Mouse (Mus musculus) limb, embryonic 11.5 days (tissue): ENCODE results near the gene Unc5c. TPM values are rescaled to one million over a fixed set of nuclear protein-coding genes. Genes with fewer than 3 reads are reported as not detected.

ENCODE experiments used
- ATAC-seq: fragments of 200-750 bp; cut with Nextera tagmentation; 2 replicates; pipeline ENCODE4 v1.8.0; 2017; ENCODE audit warnings: low read depth; ENCODE audit not compliant: insufficient number of reproducible peaks, low FRiP score, low TSS enrichment
- DNase-seq: peaks from one replicate; pipeline ENCODE4 v3.0.0-alpha.2; 2015; ENCODE audit warnings: low spot score
- H3K27ac ChIP-seq: fragments of 300-500 bp; sonication (generic); replicated peaks from 2 replicates; pipeline ENCODE4 v1.5.1; 2014; ENCODE audit warnings: low read depth, mild to moderate bottlenecking, low read length
- H3K27me3 ChIP-seq: fragments of 300-500 bp; sonication (generic); 2 replicates; pipeline ENCODE4 v1.6.1; 2014; ENCODE audit warnings: mild to moderate bottlenecking, low read length, mixed read lengths; ENCODE audit not compliant: control insufficient read depth, insufficient read depth
- H3K36me3 ChIP-seq: fragments of 300-500 bp; sonication (generic); 2 replicates; pipeline ENCODE4 v1.6.1; 2014; ENCODE audit warnings: mild to moderate bottlenecking, low read length, moderate library complexity, mixed read lengths; ENCODE audit not compliant: control insufficient read depth, insufficient read depth
- H3K4me1 ChIP-seq: fragments of 300-500 bp; sonication (generic); 2 replicates; pipeline ENCODE4 v1.6.1; 2014; ENCODE audit warnings: low read length, mixed read lengths; ENCODE audit not compliant: control insufficient read depth, insufficient read depth
- H3K4me2 ChIP-seq: fragments of 300-500 bp; sonication (generic); 2 replicates; pipeline ENCODE4 v1.6.1; 2014; ENCODE audit warnings: low read depth, mild to moderate bottlenecking, moderate library complexity; ENCODE audit not compliant: severe bottlenecking
- H3K4me3 ChIP-seq: fragments of 300-500 bp; sonication (generic); 2 replicates; pipeline ENCODE4 v1.5.1; 2014; ENCODE audit warnings: low read depth, low read length
- H3K9ac ChIP-seq: fragments of 300-500 bp; sonication (generic); 2 replicates; pipeline ENCODE4 v1.6.1; 2014; ENCODE audit warnings: mild to moderate bottlenecking, low read length
- H3K9me3 ChIP-seq: fragments of 300-500 bp; sonication (generic); 2 replicates; pipeline ENCODE4 v1.6.1; 2016; ENCODE audit warnings: low read length; ENCODE audit not compliant: control insufficient read depth
- WGBS: fragments of 180-500 bp; shearing (Covaris S2); extraction: QIAGEN DNeasy Blood & Tissue Kit; methylation state at CpG from one replicate; pipeline ENCODE4 v1.1.7; 2014; 5-methylcytosine and 5-hydroxymethylcytosine counted together
- polyA plus RNA-seq: library from polyadenylated mRNA; unstranded; fragments of >200 nt; fragmentation: Nextera tagmentation; extraction: Ambion mirVana; gene quantifications from 2 replicates; pipeline ENCODE4 v1.2.1, GENCODE M21; 2014

The Unc5c gene
- polyA plus RNA-seq, 1 experiment from 2014 or later, result 17.2 TPM

DNA sequence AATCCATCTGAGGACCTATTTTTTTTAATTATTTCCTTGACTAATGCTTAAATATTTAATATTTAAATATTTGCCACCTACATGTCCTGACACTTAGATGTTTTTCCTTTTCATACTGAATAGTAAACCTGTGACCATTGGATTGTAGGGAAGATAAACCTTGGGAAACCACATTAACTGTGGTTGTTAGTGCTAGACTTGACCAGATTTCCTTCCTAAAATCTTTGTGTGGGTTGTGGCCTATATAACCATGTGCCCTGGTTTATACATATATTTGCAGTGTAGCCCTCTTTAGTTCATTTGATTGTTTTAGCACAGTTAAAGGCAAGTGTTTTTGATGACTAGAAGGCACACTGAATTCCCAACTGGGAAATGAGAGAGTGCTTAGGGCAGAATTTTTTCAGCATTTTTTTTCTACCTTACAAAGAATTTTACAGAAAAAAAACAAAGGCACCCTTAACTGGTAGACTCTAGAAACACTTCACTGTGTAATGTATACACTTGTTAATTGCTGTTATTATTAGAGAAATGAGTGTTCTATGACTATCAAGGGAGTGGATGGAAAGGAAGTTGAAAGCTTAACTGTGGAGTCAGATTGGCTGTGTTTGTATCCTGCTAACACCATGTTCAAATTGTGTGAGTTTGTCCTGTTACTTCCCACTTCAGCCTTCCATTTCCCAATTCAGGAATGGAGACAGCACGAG is 162.1 kb downstream of the Unc5c start:
- Histone ChIP-seq H3K4me3 (no peak overlapping the region), H3K4me2 (no peak overlapping the region), H3K4me1 (no peaks in the 10 kb centered on the region), H3K9me3 (no peaks in the 10 kb centered on the region), H3K27ac (no peak overlapping the region), H3K27me3 (no peaks in the 10 kb centered on the region), H3K9ac (no peak overlapping the region), H3K36me3 (no peaks in the 10 kb centered on the region)
- 75% methylated on average over 1 of the region's 1 CpGs for WGBS
- ATAC-seq, result 0 out of 2 replicates have a peak, but pooled peaks have one; percentile 37
- DNase-seq, result no peak

GRCm38 (mm10) chr3:141627639-141627977 is 162.6 kb downstream of the Unc5c start:
- Histone ChIP-seq H3K27me3 (no peaks in the 10 kb centered on the region), H3K4me2 (no peak overlapping the region), H3K9me3 (no peaks in the 10 kb centered on the region), H3K36me3 (no peaks in the 10 kb centered on the region), H3K9ac (no peak overlapping the region), H3K27ac (no peak overlapping the region), H3K4me3 (no peak overlapping the region), H3K4me1 (no peaks in the 10 kb centered on the region)
- 79% methylated on average over 5 of the region's 5 CpGs for WGBS
- ATAC-seq (no peak), DNase-seq (no peak)

- no peak overlapping the region for H3K9ac ChIP-seq
- DNase-seq (no peak), ATAC-seq (no peak)
- H3K36me3 ChIP-seq, result no peaks in the 10 kb centered on the region
- H3K4me2 ChIP-seq, result no peak overlapping the region
- no peaks in the 10 kb centered on the region for H3K4me1 ChIP-seq
- 25% methylated on average over 1 of the region's 1 CpGs for WGBS
- no peak overlapping the region for H3K4me3 ChIP-seq
- no peaks in the 10 kb centered on the region for H3K27me3 ChIP-seq
- H3K9me3 ChIP-seq, result no peaks in the 10 kb centered on the region
- no peak overlapping the region for H3K27ac ChIP-seq
Observed at GRCm38 (mm10) chr3:141629431-141629830, 164.4 kb downstream of the Unc5c start.

DNA sequence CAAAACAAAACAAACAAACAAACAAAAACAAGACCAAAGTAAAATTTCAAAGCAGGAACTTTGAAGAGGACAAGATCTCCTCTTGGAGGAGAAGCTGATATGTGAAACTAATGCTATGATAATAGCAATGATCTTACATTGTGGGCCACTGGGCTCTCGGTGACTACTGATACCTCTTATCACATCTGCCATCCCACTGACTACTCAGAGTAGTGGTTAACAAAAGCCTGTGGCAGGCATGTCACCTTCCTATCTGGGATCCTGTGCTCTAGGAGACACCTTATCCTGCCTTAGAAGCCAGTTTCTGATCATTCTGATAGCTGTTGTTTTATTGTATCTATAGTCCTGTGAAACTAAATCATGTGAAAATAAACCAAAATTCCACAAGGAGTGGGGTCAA is 172.9 kb downstream of the Unc5c start:
- WGBS, result 74% methylated on average over 1 of the region's 1 CpGs
- H3K4me1 ChIP-seq, result no peaks in the 10 kb centered on the region
- H3K4me2 ChIP-seq, result no peak overlapping the region
- H3K27ac ChIP-seq, result no peak overlapping the region
- no peaks in the 10 kb centered on the region for H3K27me3 ChIP-seq
- no peaks in the 10 kb centered on the region for H3K9me3 ChIP-seq
- no peak for DNase-seq
- ATAC-seq, result no peak
- no peak overlapping the region for H3K9ac ChIP-seq
- no peak overlapping the region for H3K4me3 ChIP-seq
- no peaks in the 10 kb centered on the region for H3K36me3 ChIP-seq

GRCm38 (mm10) chr3:141644264-141644663 is 179.2 kb downstream of the Unc5c start:
- H3K4me3 ChIP-seq, result no peak overlapping the region
- WGBS, result 79% methylated on average over 5 of the region's 5 CpGs
- H3K9me3 ChIP-seq, result no peaks in the 10 kb centered on the region
- DNase-seq, result no peak
- no peak overlapping the region for H3K4me2 ChIP-seq
- no peaks in the 10 kb centered on the region for H3K27me3 ChIP-seq
- no peaks in the 10 kb centered on the region for H3K36me3 ChIP-seq
- no peak overlapping the region for H3K27ac ChIP-seq
- H3K9ac ChIP-seq, result no peak overlapping the region
- no peaks in the 10 kb centered on the region for H3K4me1 ChIP-seq
- no peak for ATAC-seq

DNA sequence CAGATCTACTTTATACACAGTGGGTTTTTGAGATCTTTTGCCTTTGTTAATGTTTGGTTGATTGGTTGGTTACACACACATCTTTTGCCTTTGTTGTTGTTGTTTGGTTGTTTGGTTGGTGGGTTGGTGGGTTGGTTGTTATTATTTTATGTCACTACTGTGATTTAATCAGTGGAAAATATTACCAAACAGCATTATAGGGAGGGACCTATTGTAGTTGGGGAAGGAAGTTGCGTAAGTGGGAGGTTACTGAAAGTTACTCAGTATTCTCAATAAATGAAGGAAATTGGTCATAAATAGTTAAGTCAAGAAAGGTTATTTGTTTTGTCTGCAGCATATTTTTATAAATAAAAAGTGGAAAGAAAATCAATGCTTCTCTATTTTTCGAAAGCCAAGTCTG is 181.6 kb downstream of the Unc5c start:
- ATAC-seq, result no peak
- no peak overlapping the region for H3K9ac ChIP-seq
- H3K4me2 ChIP-seq, result no peak overlapping the region
- DNase-seq, result no peak
- no peaks in the 10 kb centered on the region for H3K9me3 ChIP-seq
- H3K4me1 ChIP-seq, result no peaks in the 10 kb centered on the region
- no peaks in the 10 kb centered on the region for H3K27me3 ChIP-seq
- H3K36me3 ChIP-seq, result no peaks in the 10 kb centered on the region
- no peak overlapping the region for H3K4me3 ChIP-seq
- H3K27ac ChIP-seq, result no peak overlapping the region
- WGBS, result 89% methylated on average over 2 of the region's 2 CpGs

- H3K4me3 ChIP-seq, result no peak overlapping the region
- ATAC-seq (no peak), DNase-seq (no peak)
- WGBS, result 60% methylated on average over 3 of the region's 3 CpGs
- no peaks in the 10 kb centered on the region for H3K4me1 ChIP-seq
- H3K9ac ChIP-seq, result no peak overlapping the region
- H3K27me3 ChIP-seq, result no peaks in the 10 kb centered on the region
- H3K9me3 ChIP-seq, result no peaks in the 10 kb centered on the region
- no peaks in the 10 kb centered on the region for H3K36me3 ChIP-seq
- H3K4me2 ChIP-seq, result no peak overlapping the region
- H3K27ac ChIP-seq, result no peak overlapping the region
Observed at GRCm38 (mm10) chr3:141650658-141651057, 185.6 kb downstream of the Unc5c start.

DNA sequence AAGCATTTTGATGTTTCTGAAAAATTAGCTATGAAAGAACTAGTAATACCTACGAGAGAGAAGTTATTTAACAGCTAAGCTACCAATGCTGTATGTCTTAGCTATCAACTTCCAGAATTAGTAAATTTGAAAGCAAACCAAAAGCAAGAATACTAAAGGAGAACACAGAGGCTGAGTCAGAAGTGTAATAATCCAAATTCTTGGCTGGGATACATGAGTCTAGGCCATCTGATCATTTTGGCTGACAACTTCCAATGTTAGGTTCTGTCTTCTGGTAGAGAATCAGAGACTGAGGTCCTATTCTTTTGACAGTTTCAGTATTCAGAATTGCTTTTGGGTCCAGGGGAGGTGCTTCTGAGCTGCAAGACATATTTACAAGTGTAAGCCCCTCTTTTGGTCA is 188.9 kb downstream of the Unc5c start:
- Histone ChIP-seq H3K9me3 (no peaks in the 10 kb centered on the region), H3K4me3 (no peak overlapping the region), H3K4me1 (no peaks in the 10 kb centered on the region), H3K27ac (no peak overlapping the region), H3K4me2 (no peak overlapping the region), H3K36me3 (no peaks in the 10 kb centered on the region), H3K9ac (no peak overlapping the region), H3K27me3 (no peaks in the 10 kb centered on the region)
- DNase-seq (no peak), ATAC-seq (no peak)
- 92% methylated on average over 1 of the region's 1 CpGs for WGBS
